Mouse (Mus musculus): ENCODE results near the gene Sectm1b. TPM values are rescaled to one million over a fixed set of nuclear protein-coding genes. Genes with fewer than 3 reads are reported as not detected.
A peak's percentile ranks its signal among the peaks of the same experiment; 100 is the strongest.

The Sectm1b gene
- polyA plus RNA-seq, 1 experiment from 2014 or later: 113 TPM

DNA sequence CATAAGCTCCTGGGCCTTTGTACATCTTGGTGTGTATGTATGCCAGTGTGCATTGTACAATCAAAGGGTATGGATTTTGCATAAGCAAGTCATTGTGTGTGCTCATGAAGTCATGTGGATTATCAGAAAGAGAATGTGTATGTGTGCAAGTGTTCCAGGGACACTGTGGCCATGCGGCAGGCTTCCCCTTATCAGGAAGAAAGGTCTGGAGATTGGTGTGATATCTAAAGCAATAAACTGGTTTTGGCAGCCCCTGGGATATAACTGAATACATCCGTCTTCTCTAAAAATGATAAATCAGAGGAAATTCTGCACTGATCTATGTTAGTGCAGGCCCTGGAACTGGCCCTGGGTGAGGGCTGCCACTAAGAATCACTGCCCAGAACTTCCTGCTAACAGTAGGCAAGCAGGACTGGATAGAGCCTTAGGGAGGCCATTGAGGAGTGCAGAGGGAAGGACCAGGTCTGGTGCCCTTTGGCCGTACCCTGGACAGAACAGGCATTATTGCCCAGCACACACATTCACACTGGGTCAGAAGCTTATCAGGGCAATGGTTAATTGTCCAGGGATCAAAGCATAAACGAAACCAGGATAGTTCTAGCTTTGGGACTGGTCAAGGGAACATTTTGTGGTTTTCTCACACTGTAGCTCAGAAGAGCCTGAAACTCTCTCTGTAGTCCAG is 37.9 kb upstream of the Sectm1b start:
- no peak overlapping the region for H3K4me2 ChIP-seq (replicated peaks; ENCODE audit: low read depth)
- no peak for DNase-seq (ENCODE audit: low spot score)
- H3K9ac ChIP-seq (ENCODE audit: low read length): no peak overlapping the region
- H3K4me1 ChIP-seq (replicated peaks; ENCODE audit: control insufficient read depth, insufficient read depth): no peaks in the 10 kb centered on the region
- TF ChIP-seq EP300 (optimal IDR thresholded peaks at IDR 0.05) (no peak), CTCF (IDR thresholded peaks at IDR 0.05; ENCODE audit: low read depth) (no peak)
- WGBS: 83% methylated on average over 4 of the region's 4 CpGs
- no peaks in the 10 kb centered on the region for H3K9me3 ChIP-seq (ENCODE audit: control insufficient read depth, low read length)
- H3K27me3 ChIP-seq (ENCODE audit: control insufficient read depth, insufficient read depth, low read length): no peaks in the 10 kb centered on the region
- no peak overlapping the region for H3K4me3 ChIP-seq (ENCODE audit: low read depth, low read length)
- no peaks in the 10 kb centered on the region for H3K36me3 ChIP-seq (ENCODE audit: control insufficient read depth, insufficient read depth, low read length)
- no peak overlapping the region for H3K27ac ChIP-seq (replicated peaks)
- ATAC-seq (ENCODE audit: low FRiP score, low TSS enrichment): no peak

DNA sequence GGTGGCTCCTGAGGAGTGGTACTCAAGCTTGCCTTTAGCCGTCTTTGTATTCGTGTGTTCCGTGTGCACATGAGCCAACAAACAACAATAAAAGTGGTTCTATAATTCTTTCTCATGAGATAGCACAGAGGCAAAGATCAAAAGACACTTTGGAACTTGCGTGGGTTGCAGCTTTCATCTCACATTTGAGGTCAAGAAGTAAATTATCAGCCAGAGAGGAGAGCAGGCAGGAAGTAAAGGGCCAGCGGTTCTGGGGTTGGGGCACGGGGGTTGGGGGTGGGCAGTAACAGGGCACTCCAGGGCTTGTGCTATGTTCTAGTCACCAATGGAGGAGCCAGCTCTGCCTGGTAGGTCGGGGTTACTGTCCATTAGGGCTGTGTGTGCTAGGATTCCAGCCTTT is 37.3 kb upstream of the Sectm1b start:
- TF ChIP-seq CTCF (IDR thresholded peaks at IDR 0.05; ENCODE audit: low read depth) (no peak), EP300 (optimal IDR thresholded peaks at IDR 0.05) (no peak)

DNA sequence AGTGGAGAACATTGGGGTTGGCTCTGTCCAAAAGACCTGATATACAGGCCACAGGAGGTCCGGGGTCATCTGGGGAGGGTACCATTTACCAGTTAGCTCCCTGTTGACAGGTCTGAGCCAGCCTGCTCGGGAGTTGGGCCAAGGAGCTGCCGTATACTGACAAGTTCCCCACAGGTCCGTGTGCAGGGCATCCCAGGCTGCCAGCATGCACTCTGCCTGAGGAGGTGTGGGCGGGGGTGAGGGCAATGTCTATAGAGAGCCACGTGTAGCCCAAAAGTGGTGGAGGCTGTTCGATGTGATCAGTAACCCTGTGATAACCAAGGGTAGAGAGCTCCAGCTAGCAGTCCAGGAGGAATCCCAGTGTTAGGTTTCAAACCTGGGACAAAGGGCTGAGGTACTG is 36.4 kb upstream of the Sectm1b start:
- ATAC-seq (ENCODE audit: low FRiP score, low TSS enrichment) (peak; percentile 49; the same call in 1 of the 2 replicates), DNase-seq (ENCODE audit: low spot score) (no peak)
- WGBS: 56% methylated on average over 7 of the region's 7 CpGs
- H3K4me2 ChIP-seq (replicated peaks; ENCODE audit: low read depth): no peak overlapping the region
- H3K9ac ChIP-seq (ENCODE audit: low read length): no peak overlapping the region
- H3K4me3 ChIP-seq (ENCODE audit: low read depth, low read length): no peak overlapping the region
- H3K4me1 ChIP-seq (replicated peaks; ENCODE audit: control insufficient read depth, insufficient read depth): no peaks in the 10 kb centered on the region
- no peaks in the 10 kb centered on the region for H3K9me3 ChIP-seq (ENCODE audit: control insufficient read depth, low read length)
- TF ChIP-seq EP300 (optimal IDR thresholded peaks at IDR 0.05): no peak
- TF ChIP-seq CTCF (IDR thresholded peaks at IDR 0.05; ENCODE audit: low read depth): no peak
- H3K36me3 ChIP-seq (ENCODE audit: control insufficient read depth, insufficient read depth, low read length): no peaks in the 10 kb centered on the region
- H3K27ac ChIP-seq (replicated peaks): no peak overlapping the region
- H3K27me3 ChIP-seq (ENCODE audit: control insufficient read depth, insufficient read depth, low read length): no peaks in the 10 kb centered on the region

More for the DNA sequence above, 37.3 kb upstream of the Sectm1b start:
- H3K4me1 ChIP-seq (replicated peaks; ENCODE audit: control insufficient read depth, insufficient read depth): no peaks in the 10 kb centered on the region
- no peak overlapping the region for H3K4me3 ChIP-seq (ENCODE audit: low read depth, low read length)
- no peaks in the 10 kb centered on the region for H3K36me3 ChIP-seq (ENCODE audit: control insufficient read depth, insufficient read depth, low read length)
- DNase-seq (ENCODE audit: low spot score): no peak
- no peak overlapping the region for H3K9ac ChIP-seq (ENCODE audit: low read length)
- no peaks in the 10 kb centered on the region for H3K27me3 ChIP-seq (ENCODE audit: control insufficient read depth, insufficient read depth, low read length)
- ATAC-seq (ENCODE audit: low FRiP score, low TSS enrichment): no peak
- H3K9me3 ChIP-seq (ENCODE audit: control insufficient read depth, low read length): no peaks in the 10 kb centered on the region
- H3K4me2 ChIP-seq (replicated peaks; ENCODE audit: low read depth): no peak overlapping the region
- no peak overlapping the region for H3K27ac ChIP-seq (replicated peaks)
- WGBS: 59% methylated on average over 7 of the region's 7 CpGs

DNA sequence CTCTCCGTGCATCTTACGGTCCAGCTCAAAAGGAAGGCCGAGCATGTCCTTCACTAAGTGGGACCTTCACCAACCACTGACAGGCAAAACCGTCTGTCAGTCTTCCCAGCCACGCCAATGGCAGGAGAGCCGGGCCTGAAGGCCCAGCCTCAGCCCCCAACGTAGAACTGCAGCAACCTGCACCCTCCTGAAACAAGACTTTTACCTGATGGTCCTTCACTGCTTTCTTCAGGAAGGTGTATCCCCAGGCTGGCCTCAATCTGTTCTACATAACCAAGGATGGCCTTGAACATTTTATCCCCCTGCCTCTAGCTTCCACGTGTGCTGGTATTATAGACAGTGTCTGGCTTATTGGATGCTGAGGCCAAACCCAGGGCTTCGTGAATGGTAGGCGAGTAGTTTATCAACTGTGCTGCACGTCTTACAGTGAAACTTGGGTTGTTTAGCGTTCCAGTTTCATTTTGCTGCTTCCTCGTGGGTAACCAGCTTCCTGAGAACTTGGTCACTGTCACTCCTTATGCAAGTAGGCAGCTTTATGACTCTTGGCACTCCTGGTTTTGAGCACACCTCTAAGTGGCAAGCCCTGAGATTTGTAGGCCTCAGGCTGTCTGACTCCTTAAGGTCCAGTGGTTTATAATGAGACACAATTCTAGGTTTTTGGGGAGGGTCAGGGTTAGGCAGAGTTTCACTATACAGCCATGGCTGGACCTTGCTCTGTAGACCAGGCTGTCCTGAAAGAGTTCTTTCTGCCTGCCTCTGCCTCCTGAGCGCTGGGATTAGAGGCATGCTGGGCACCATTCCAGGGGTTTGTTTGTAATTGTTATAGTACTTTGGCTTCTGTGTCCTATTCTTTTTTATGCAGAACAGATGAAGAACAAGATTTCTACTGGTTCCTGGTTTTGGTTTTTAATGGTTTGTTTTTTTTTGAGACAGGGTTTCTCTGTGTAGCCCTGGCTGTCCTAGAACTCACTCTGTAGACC is 29.5 kb upstream of the Sectm1b start:
- no peak overlapping the region for H3K27ac ChIP-seq (replicated peaks)
- no peaks in the 10 kb centered on the region for H3K36me3 ChIP-seq (ENCODE audit: control insufficient read depth, insufficient read depth, low read length)
- 86% methylated on average over 14 of the region's 14 CpGs for WGBS
- no peak overlapping the region for H3K4me3 ChIP-seq (ENCODE audit: low read depth, low read length)
- no peak overlapping the region for H3K4me2 ChIP-seq (replicated peaks; ENCODE audit: low read depth)
- no peaks in the 10 kb centered on the region for H3K9me3 ChIP-seq (ENCODE audit: control insufficient read depth, low read length)
- no peak for TF ChIP-seq EP300 (optimal IDR thresholded peaks at IDR 0.05)
- no peak for TF ChIP-seq CTCF (IDR thresholded peaks at IDR 0.05; ENCODE audit: low read depth)
- H3K27me3 ChIP-seq (ENCODE audit: control insufficient read depth, insufficient read depth, low read length): no peaks in the 10 kb centered on the region
- no peak overlapping the region for H3K9ac ChIP-seq (ENCODE audit: low read length)
- no peaks in the 10 kb centered on the region for H3K4me1 ChIP-seq (replicated peaks; ENCODE audit: control insufficient read depth, insufficient read depth)
- DNase-seq (ENCODE audit: low spot score) (no peak), ATAC-seq (ENCODE audit: low FRiP score, low TSS enrichment) (no peak)

DNA sequence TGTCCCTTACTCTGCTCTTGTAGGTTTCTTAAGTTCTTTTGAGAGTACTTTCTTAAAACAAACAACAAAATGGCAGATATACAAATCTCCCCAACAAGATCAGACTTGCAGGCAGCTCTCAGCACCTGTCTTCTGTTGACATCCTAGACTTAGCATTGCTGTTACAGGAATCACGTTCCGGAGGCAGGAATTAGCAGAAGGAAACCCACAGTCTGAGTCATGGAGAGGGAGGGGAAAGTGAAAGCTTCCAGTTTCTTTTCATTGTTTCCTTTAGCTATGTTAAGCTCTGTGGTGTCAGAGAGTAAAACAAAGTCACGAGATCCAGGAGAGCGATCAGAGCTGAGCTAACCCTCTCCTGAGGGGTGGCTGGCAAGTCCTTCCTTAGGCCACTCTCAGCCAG is 27.6 kb upstream of the Sectm1b start:
- Histone ChIP-seq H3K4me1 (replicated peaks; ENCODE audit: control insufficient read depth, insufficient read depth) (no peaks in the 10 kb centered on the region), H3K27me3 (ENCODE audit: control insufficient read depth, insufficient read depth, low read length) (no peaks in the 10 kb centered on the region), H3K9me3 (ENCODE audit: control insufficient read depth, low read length) (no peaks in the 10 kb centered on the region), H3K36me3 (ENCODE audit: control insufficient read depth, insufficient read depth, low read length) (no peaks in the 10 kb centered on the region), H3K4me2 (replicated peaks; ENCODE audit: low read depth) (no peak overlapping the region), H3K9ac (ENCODE audit: low read length) (no peak overlapping the region), H3K27ac (replicated peaks) (peak overlapping the region; percentile 25; the same call in 1 of the 2 replicates), H3K4me3 (ENCODE audit: low read depth, low read length) (no peak overlapping the region)
- WGBS: 32% methylated on average over 4 of the region's 4 CpGs
- peak; percentile 35 for DNase-seq (ENCODE audit: low spot score)
- peak; percentile 59 for ATAC-seq (ENCODE audit: low FRiP score, low TSS enrichment)
- TF ChIP-seq CTCF (IDR thresholded peaks at IDR 0.05; ENCODE audit: low read depth) (no peak), EP300 (optimal IDR thresholded peaks at IDR 0.05) (peak; percentile 58)

Measured in stomach, postnatal 0 days (tissue).